Comparison of ENCODE assay signal across 8 mouse cellular contexts in genomic region chr6:48554280-48555103, GRCm38 (mm10). TPM values are rescaled to one million over a fixed set of nuclear protein-coding genes. Genes with fewer than 3 reads are reported as not detected.
A peak's percentile ranks its signal among the peaks of the same experiment; 100 is the strongest.
DNase-seq lines count a peak whose midpoint lies in the region; ATAC-seq lines count a peak whose summit lies in the region.

TSS of gene Lrrc61 (plus strand) at chr6:48554796.

- peak within 1 kb of the TSS; percentile 92 for H3K4me3 ChIP-seq in megakaryocyte, embryonic 14.5 days (replicated peaks)

- peak; percentile 97 for DNase-seq in adrenal gland, adult 2 months
- peak; percentile 85 for DNase-seq in embryo, embryonic 11.5 days (ENCODE audit: low read depth, low spot score)
- DNase-seq in gastrocnemius, postnatal 25 days: peak; percentile 97
- DNase-seq in left cerebral cortex, adult 9 months (ENCODE audit: low spot score in 2 of 2): peak; percentile 91 to 98
- peak; percentile 98 to 99 for DNase-seq in right cerebral cortex, adult 2 months (ENCODE audit: low spot score in 2 of 2)
- peak; percentile 93 for DNase-seq in urinary bladder, postnatal 10 days (ENCODE audit: low spot score)

- peaks cover 28% of the 10 kb centered on the region for H3K4me1 ChIP-seq in megakaryocyte, embryonic 14.5 days

- peak; percentile 96 for ATAC-seq in inflammation-experienced regulatory T-cells, adult 6 months

- H3K36me3 ChIP-seq in megakaryocyte, embryonic 14.5 days (replicated peaks; ENCODE audit: low read length): peaks cover 35% of the 10 kb centered on the region

- H3K9me3 ChIP-seq in megakaryocyte, embryonic 14.5 days: no peaks in the 10 kb centered on the region

- H3K27me3 ChIP-seq in megakaryocyte, embryonic 14.5 days (replicated peaks): no peaks in the 10 kb centered on the region

RNA-seq across cellular contexts. Expression of gene Lrrc61, which starts in this region (rescaled TPM):
- 10 to 100 TPM; 30.8 to 45.1 TPM for total RNA-seq in adrenal gland, adult 2 months (2021)
- 32.4 and 33.3 TPM in 2 replicates for polyA plus RNA-seq in adrenal gland, adult 2 months (2012; rRNA removed)
- total RNA-seq in gastrocnemius, postnatal 25 days (2021): 10 to 100 TPM; 14.0 to 15.0 TPM
- 10 to 100 TPM; 27.5 to 40.7 (median 30.3) TPM for polyA plus RNA-seq in inflammation-experienced regulatory T-cells, adult 6 months (2017; shearing (Covaris generic))
- 9.9 and 12.4 TPM in 2 replicates for polyA plus RNA-seq in megakaryocyte, embryonic 14.5 days (2012; ENCODE audit: insufficient read depth, low replicate concordance)

Comparison
In these comparisons a context has a peak if more than half of its experiments do, and no peak if none do; other contexts are left out.
1. Peak in every context shown above with its lines: DNase-seq, ATAC-seq and H3K4me3 ChIP-seq.